Mouse (Mus musculus): Measurements from ENCODE around the gene Col1a2. TPM values are rescaled to one million over a fixed set of nuclear protein-coding genes. Genes with fewer than 3 reads are reported as not detected.

Gene Col1a2
- total RNA-seq, 2 experiments from 2014 or later, result 123 to 220 TPM

GRCm38 (mm10) chr6:4521031-4521430 lies 16.4 kb downstream of the Col1a2 start:
- DNase-seq, result peak; percentile 20 to 49

GRCm38 (mm10) chr6:4528439-4528838 lies 23.8 kb downstream of the Col1a2 start:
- DNase-seq, result no peak

DNA sequence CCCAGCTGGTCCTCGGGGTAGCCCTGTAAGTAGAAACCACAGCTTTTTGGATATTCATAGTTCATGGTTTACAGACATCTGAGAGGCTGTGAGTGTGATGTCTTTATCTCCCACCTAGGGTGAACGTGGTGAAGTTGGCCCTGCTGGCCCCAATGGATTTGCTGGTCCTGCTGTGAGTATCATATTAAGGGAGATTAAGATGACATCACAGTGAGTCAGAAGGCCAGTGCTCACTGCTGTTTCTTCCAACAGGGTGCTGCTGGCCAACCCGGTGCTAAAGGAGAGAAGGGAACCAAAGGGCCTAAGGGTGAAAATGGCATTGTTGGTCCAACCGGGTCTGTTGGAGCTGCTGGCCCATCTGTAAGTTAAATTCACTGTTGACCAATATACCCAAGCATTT lies 26.4 kb downstream of the Col1a2 start:
- DNase-seq, result peak; percentile 12 to 32

DNA sequence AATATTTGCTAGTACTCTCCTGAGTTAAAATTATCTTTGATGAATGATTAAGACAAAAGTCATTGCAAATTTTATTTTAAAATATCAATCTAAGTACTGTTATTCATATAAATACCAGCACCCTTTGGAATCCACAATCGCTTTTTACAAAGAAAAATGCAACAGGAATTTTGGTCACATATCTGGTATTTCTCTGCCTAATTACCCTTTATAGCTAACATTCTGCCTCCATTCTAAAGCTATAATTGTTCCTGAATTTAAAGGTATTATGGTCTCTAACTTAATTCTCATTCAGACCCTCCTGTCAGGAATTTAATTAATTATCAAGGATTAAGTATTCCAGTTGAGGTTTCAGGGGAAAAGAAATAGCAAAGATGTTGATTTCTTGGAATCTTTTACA lies 28.3 kb downstream of the Col1a2 start:
- no peak for DNase-seq

GRCm38 (mm10) chr6:4534462-4535079 lies 30.0 kb downstream of the Col1a2 start:
- DNase-seq, result no peak

DNA sequence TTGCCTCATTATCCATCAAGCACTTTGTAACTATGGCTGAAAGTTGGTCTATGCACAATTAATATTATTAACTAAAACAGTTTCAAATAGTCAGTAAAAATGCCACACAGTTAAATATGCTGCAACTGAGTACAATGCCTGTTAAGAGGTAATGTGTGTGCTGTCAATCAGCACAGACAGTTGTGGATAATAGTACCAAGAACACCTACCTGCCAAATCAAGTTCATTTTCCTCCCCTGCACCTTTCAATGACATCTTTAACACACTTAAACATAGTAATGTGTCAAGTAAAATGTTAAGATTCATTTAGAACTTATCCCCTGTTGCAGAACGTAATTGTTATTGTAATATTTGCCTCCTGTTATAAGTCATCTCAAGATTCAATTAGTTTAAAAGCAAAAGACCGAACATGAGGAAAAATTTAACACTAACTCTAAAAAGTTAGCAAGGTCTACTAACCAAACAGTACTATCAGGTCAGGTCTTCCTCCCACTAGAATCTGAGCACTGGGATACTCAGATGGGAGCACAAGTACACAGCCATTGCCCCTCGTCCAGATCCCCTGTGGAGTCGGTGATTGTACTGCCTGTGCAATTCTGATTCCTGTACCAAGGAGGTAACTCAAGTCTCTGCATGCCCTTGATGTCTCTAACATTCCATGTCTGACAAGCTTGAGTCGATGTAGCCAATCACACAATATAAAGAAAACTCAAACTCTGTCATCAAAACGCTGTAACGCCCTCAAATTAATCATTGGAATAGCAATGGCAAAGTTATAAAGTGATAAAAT lies 37.5 kb downstream of the Col1a2 start:
- no peak for DNase-seq

- DNase-seq, result peak; percentile 36 to 44
Observed at GRCm38 (mm10) chr6:4544554-4544953, 39.9 kb downstream of the Col1a2 start.

GRCm38 (mm10) chr6:4545727-4546126 lies 41.1 kb downstream of the Col1a2 start:
- DNase-seq, result peak; percentile 67 to 79

DNA sequence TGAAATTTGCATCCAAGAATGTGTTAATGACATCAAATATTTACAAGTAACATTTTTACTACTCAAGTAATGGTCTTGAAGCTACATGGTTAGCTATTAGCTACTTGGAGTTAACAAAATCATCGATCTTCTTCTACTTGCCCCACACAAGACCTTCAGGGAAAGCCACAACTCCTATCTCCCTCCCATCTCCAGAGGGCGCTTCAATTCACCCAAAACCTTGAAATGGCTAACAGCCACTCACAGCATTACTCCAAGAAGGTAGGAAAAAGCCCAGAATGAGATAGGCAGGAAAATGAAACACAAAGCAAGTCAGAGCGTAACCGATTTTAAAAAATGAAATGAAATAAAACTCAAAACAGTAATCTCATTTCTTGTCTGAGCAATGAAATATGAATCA lies 44.3 kb downstream of the Col1a2 start:
- peak; percentile 37 to 48 for DNase-seq

GRCm38 (mm10) chr6:4549846-4550548 lies 45.4 kb downstream of the Col1a2 start:
- peak in 1 of 2 experiments; percentile 12 for DNase-seq

- no peak for DNase-seq
Observed at GRCm38 (mm10) chr6:4550549-4550915, 45.9 kb downstream of the Col1a2 start.

- no peak for DNase-seq
Observed at GRCm38 (mm10) chr6:4555366-4555765, 50.8 kb downstream of the Col1a2 start.

DNA sequence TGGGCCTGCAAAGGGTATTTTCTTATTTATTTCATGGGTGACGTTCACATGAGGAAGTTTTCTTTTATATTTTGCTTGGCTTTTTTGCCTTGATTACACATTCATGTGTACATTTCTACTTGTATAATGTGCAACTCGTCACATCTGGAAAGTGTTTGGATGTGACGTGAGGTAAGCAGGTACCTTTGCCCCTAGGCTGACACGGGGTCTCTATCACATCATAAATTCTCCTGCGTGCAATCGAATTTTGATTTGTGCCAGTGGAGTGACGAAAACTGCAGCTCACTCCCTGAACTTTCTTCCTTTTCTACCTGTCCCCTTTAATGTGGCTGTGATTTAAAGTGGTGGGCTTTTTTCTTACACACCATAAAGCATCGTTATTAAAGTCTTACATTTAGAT lies 52.5 kb downstream of the Col1a2 start:
- no peak for DNase-seq

GRCm38 (mm10) chr6:4557678-4558077 lies 53.1 kb downstream of the Col1a2 start:
- DNase-seq, result peak; percentile 57 to 66

DNA sequence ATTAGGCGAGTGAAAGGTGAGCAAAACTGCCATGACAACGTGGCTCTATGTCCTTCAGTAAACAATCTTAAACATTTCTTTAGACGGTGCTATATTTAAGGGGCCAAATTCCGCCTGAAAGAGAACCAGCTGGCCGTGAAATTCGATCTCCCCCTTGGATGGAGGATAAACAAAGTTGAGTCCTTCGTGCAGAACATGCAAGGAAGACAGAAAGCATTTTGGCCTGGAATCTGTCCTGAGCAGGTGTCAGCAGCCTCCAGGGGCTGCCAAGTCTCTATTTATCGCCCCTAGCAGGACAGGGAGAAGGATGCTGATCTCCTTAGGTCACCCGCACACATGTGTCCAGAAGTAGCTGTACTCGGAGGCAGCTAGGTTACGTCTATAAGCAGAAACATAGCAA lies 56.5 kb downstream of the Col1a2 start:
- no peak for DNase-seq

DNA sequence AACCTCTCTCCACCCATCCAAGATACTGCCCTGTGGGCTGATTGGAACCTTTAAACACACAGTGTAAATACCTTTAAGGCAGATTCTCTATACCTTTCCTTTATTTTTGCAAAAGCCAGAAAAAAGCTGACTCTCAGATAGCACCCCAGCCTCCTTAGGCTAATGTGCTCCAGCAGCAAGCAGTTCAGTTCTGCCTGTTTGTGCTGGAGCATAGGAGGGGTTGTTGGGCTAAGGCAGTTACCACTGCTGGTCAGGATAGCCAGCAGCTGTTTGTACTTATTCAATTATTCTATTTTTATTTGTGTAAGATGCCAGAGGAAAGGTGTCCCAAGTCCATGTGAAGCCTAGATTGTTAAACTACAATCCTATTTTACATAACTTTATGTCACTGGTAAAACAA lies 57.0 kb downstream of the Col1a2 start:
- DNase-seq, result no peak

GRCm38 (mm10) chr6:4562401-4562800 lies 57.8 kb downstream of the Col1a2 start:
- DNase-seq, result no peak

- no peak for DNase-seq
Observed at GRCm38 (mm10) chr6:4563477-4563876, 58.9 kb downstream of the Col1a2 start.

GRCm38 (mm10) chr6:4570412-4570811 lies 65.8 kb downstream of the Col1a2 start:
- no peak for DNase-seq

- no peak for DNase-seq
Observed at GRCm38 (mm10) chr6:4577756-4578155, 73.1 kb downstream of the Col1a2 start.

DNA sequence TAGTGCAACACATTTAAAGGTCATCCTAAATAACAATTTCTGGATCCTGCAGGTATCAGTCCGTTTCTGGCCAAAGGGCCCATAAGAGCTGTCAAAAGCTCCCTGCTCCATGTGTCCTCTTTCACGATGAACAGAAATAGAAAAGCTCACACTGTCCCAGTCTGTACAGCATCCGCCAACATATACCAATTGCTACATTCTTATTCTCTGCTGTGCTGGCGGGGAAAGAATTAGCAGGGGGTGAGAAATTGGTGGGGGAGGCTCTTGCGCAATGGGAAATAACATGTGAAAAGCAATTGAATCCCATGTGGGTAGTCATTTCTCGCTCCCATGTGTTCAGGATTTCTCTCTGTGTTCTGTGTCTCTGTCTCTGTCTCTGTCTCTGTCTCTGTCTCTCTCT lies 73.7 kb downstream of the Col1a2 start:
- DNase-seq, result no peak

DNA sequence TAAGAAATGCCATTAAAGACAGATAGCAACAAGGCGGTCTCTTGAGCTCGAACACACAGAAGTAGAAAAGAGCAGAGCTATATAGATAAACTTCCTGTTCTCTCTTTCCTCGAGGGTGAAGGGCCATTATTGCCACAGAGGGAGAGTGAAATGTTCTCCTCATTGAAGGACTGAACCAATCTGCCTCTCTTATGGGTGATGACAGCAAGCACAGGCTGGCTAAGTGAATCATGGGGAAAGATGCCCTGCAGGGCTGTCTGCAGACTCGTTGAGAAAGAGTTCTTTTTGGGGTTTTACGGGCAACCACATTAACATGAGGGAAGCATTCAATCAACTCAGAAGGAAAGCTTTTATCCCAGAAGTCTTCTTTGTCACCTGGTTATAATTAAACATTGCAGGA lies 75.0 kb downstream of the Col1a2 start:
- DNase-seq, result no peak

DNA sequence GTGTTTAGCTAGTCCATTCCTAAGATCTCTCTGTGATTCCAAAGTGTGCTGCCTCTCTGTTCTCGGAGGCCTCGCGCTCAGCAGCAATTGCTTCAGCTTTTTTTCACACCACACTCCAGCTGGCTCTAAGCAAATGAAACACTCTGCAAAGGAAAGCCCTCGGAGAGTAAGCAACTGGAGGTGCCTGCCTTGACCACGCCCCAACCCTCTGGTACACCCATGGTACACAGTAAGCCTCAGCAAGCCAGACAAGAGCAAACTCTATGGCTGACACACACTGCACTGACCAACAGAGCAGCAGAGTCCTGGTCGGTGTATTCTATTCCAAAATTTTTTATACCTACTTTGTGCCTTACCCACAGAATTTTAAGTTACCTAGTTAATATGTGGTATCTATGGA lies 78.9 kb downstream of the Col1a2 start:
- DNase-seq, result no peak
